Mouse (Mus musculus) T-helper 17 cell (primary cell): Measurements from ENCODE around the gene Ptprj.

ENCODE experiments used
- in situ Hi-C, 2 experiments: fragments of 300-600 bp; cut with MboI, MseI; formaldehyde crosslinking; loops; 1 replicate in 1 of 2; 2 replicates in 1 of 2; pipeline ENCODE4 v1.15.1; 2025; ENCODE audit warnings: high pct_unique_total_duplicates in 2 of 2

The Ptprj gene

DNA sequence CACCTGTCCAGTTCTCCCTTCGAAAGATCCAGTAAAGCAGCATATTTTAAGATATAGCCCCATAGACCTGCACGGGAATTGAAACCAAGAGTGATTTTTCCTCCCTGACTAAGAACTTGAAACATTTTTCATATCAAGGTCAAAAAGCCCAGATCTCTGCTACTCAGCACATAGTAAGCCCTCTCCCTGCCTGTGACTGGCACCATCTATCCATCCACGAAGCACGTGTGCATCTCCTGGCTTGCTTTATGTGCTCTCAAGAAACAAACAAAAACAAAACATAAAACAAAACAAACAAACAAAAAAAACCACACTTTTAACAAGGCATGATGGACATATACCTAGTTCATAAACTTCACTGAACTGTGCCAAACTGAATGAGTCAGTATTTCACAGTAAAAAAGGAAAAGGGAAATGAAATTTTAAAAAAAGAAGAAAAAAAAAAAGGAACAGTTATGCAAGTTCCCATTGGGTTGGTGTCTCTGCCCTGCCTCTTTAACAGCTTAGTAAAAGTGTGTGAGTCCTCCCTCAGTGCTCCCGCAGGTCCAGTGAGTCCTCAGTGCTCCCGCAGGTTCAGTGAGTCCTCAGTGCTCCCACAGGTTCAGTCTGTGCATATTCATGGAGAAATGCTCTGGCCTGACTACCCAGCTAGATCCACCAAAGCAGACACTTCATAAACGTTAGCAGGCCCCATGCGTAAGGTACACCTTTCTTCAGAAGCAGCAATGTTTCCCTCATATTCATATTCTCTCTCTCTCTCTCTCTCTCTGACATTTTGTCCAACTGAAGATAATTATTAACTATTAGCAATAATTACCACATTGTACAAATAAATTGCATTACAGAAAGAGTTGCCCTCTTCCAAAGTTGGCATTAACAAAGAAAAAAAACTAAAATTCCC, 91.5 kb downstream of the Ptprj start:
- in situ Hi-C loops = no loop called here

- in situ Hi-C loops = no loop called here
Observed at GRCm38 (mm10) chr2:90487471-90488238, 92.8 kb downstream of the Ptprj start.

GRCm38 (mm10) chr2:90486226-90486755, 94.2 kb downstream of the Ptprj start:
- in situ Hi-C loops = no loop called here

- in situ Hi-C loops = no loop called here
Observed at GRCm38 (mm10) chr2:90481505-90481904, 98.9 kb downstream of the Ptprj start.

DNA sequence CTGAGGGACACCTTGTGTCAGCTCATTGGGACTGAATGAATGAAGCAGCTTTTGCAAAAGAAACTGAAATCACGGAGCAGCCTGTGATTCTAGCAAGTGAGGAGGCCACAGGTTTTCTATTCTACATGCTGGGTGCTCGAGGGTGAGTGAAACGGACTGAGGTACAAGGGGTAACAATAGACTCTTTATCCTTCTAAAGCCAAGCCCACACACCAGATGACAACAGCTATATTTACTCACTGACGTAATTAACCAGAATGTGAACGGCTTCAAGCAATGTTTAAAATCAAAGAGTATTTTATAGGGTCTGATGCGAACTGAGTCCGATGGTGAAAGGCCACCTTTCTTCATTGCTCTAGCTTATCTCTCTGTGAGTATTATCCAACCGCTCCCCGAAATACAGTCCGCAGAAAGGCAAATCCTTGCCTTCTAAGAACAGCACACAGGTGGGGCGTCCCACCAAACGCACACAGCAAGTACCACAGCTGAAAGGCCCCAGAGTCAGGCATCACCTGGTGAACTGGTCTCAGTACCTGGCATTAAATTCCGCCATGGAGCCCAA, 99.6 kb downstream of the Ptprj start:
- in situ Hi-C loops = no loop called here

GRCm38 (mm10) chr2:90478531-90478930, 101.9 kb downstream of the Ptprj start:
- in situ Hi-C loops = loop anchor here in 1 of 2 experiments (5.0 kb wide), 1 partner anchor 149 kb away; no protein-coding TSS in a partner anchor

DNA sequence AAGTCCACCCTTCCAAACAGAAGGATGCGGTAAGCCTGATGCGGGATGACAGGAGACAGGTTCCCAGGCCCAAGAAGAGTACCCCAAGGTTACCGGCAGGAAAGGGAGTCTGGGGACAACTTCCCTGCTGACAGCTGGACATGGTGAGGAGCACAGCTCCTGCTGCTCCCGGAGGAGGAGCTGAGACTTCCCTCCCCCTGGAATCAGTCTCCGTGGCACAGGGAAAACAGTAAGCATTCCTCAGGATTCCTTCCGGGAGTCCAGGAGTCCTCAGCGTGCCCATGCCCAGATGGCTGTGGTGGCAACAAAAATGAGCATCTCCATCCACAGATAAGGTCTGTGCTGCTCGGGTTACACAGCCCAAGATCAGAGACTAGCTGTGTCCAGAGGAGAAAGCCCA, 102.8 kb downstream of the Ptprj start:
- in situ Hi-C loops = loop anchor here in 1 of 2 experiments (5.0 kb wide), 1 partner anchor 150 kb away; no protein-coding TSS in a partner anchor

GRCm38 (mm10) chr2:90476792-90477191, 103.7 kb downstream of the Ptprj start:
- in situ Hi-C loops = loop anchor here in 1 of 2 experiments (5.0 kb wide), 1 partner anchor 151 kb away; no protein-coding TSS in a partner anchor

DNA sequence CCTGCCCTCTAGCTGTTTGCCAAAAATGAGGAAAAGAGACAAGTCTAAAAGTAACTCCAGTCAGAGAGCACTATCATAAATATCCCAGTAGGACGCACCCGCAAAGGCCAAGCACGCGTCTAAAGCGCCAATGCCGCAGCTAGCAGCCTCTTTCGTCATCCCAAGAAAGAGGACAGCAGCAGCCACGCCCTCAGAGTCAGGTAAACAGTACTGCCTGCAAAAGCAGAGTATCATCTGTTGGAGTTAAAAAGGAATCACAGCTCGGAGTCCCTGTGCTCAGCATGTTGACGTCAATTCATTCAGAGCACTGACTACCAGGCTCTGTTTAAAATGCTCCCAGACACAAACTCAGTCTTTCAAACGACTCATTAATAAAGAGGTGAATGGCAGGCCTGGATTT, 104.1 kb downstream of the Ptprj start:
- in situ Hi-C loops = loop anchor here in 1 of 2 experiments (5.0 kb wide), 1 partner anchor 151 kb away; no protein-coding TSS in a partner anchor

- in situ Hi-C loops = loop anchor here (5.0 to 25.0 kb wide), 3 partner anchors 78 to 313 kb away; partner anchors contain the start of gene Agbl2 (in 1 of the 2)
Observed at GRCm38 (mm10) chr2:90474593-90475405, 105.6 kb downstream of the Ptprj start.

DNA sequence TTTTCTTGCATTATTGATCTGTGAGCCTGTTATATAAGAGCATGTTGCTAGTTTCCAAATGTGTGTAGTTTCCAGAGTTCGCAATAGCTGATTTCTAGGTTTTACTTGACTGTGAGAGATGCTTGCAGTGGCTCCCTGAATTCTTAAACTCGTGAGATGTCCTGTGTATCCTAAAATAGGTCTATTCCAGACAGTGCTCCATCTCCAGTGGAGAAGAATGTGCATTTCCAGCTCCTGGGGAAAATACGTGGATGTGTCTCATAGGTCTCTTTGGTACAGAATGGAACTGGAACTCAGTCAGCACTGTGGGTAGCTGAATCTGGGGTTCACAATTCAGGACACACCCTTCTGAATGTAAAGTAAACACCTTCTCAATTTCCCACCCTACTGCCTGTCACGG, 107.7 kb downstream of the Ptprj start:
- in situ Hi-C loops = loop anchor here (5.0 to 25.0 kb wide), 2 partner anchors 80 to 315 kb away; partner anchors contain the start of gene Agbl2 (in 1 of the 2)

DNA sequence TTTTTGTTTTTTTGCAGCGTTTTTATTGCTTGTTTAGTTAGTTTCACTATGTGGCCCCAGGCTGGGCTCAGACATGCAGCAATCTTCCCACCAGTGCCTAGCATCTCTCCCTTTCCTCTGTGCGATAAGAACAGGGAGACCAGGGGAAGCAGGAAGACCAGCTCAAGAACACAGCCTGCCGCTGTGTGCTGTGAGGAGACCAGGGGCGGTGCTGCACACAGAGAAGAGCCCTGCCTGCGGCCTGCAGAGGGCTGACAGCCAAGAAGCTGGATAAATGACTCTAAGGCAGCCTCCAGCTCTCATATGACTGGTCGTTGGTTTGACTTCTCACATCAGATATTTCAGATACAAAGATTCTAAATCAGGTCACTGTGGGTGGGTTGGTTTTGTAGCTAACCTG, 110.3 kb downstream of the Ptprj start:
- in situ Hi-C loops = loop anchor here (5.0 to 25.0 kb wide), 2 partner anchors 82 to 317 kb away; partner anchors contain the start of gene Agbl2 (in 1 of the 2)

DNA sequence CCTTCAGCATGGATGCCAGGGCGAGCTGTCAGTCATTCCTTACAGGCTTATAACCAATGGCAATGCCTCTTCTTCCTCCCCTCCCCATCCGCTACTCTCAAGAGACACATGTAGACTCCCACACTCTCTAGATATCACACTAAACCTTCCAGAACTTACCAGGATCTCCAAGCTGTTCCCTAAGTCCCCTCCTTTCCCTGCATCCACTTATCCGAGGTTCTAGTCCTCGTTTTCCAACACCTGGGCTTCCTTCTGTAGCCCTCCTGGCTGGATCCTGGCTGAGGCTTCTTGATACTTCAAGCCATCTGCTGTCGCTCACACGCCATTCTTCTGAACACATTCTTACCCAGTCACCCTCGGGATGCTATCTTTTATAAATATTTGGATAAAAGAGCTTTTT, 114.0 kb downstream of the Ptprj start:
- in situ Hi-C loops = loop anchor here (5.0 to 25.0 kb wide), 2 partner anchors 211 to 321 kb away; partner anchors contain the start of genes Nup160 (in 2 of the 2) and Agbl2 (in 1 of the 2)

GRCm38 (mm10) chr2:90463735-90464134, 116.7 kb downstream of the Ptprj start:
- in situ Hi-C loops = loop anchor here in 1 of 2 experiments (25.0 kb wide), 1 partner anchor 324 kb away; the partner anchor contains the start of gene Agbl2

- in situ Hi-C loops = loop anchor here in 1 of 2 experiments (25.0 kb wide), 1 partner anchor 325 kb away; the partner anchor contains the start of gene Agbl2
Observed at GRCm38 (mm10) chr2:90462252-90462651, 118.2 kb downstream of the Ptprj start.

DNA sequence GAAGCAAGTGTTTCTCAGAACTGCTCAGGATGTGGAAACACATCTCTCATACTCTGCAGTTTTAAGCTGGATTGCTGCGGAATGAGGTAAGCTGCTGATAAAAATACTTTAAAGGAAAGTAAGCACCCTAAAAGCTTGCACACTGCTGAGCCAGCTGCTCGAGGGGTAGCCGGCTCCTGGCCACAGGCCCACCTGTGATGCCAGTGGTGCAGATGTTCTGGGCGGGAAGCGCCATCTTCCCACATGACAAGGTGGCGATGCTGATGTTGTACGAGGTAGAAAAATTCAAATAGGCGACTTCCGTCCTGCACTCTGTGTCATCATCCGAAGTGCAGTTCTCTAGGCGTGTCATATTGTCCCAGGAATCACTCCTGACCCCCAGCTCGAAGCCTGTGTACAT, 122.5 kb downstream of the Ptprj start:
- in situ Hi-C loops = loop anchor here (10.0 to 25.0 kb wide), 2 partner anchors 103 to 329 kb away; partner anchors contain the start of gene Agbl2 (in 1 of the 2)

- in situ Hi-C loops = loop anchor here (10.0 to 25.0 kb wide), 2 partner anchors 98 to 335 kb away; partner anchors contain the start of gene Agbl2 (in 1 of the 2)
Observed at GRCm38 (mm10) chr2:90452380-90452779, 128.1 kb downstream of the Ptprj start.

DNA sequence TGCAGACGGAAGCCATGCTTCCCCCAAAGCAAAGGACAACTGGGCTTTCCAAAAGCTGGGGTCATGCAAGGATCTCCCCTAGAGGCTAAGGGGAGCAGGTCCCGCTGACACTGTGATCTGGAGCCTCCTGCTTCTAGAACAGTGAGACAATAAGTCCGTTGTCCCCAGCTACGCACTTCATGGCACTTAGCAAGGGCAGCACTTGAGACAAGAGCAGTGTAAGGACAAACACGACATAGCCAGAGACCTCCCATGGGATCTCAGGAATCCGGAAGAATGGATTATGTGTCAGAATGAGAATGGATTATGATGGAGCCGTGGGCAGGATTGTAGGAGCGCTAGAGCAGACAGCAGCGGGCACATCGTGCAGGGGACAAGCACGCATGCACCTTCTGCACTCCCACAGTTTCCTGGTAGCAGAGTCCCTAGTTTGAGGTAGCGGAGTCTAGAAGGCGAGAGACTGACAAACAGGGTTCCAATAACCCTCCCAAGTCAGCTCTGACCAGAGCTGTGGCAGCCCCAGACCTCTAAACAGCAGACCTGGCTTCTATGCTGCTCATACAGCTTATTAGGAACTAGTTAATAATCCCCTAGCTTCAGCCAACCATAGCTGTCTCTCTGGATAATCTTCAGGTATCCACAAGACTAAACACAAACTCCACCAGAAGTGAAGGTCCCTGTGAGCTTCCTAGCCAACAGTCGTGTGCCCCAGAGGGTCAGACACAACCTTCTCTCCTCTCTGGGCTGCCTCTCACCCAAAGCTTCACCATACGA, 131.3 kb downstream of the Ptprj start:
- in situ Hi-C loops = loop anchor here in 1 of 2 experiments (5.0 kb wide), 1 partner anchor 67 kb away; no protein-coding TSS in a partner anchor

DNA sequence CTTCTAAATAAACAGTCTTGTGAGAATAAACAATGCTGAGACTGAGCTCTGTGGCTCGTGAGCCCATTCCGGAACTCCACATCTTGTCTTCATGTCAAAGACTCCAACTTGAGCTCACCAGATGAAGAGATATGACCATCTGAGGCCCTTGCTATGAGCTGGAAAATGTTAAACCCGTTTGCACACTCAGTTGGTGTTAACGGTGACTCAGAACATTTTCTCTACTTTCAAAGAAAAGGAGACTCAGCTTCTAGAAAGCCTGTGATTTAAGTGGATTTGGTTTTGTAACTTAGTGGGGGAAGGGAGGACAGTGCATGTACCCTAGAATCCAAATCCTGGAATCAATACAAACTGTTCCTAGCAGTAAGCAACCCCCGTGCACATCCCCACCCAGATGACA, 136.6 kb downstream of the Ptprj start:
- in situ Hi-C loops = no loop called here
